Mouse (Mus musculus) myocyte (in vitro differentiated cells): ENCODE measurements at regions not wholly inside any gene's neighbourhood (a gene's known extent, or its start where the extent isn't known, plus 50 kb on each side); places are given as distances from the start of the nearest gene placed in this dataset.

Experiments used
- E2F4 ChIP-seq: IDR thresholded peaks from one replicate; pipeline ENCODE4 v1.6.1; 2011; ENCODE audit warnings: mild to moderate bottlenecking, control low read depth, moderate library complexity; ENCODE audit not compliant: insufficient read depth
- MYOD1 ChIP-seq, 3 experiments: IDR thresholded peaks; one replicate each; pipeline ENCODE4 v1.6.1; 2011; ENCODE audit warnings: control low read depth in 2 of 3, low read depth in 2 of 3, mild to moderate bottlenecking in 2 of 3, moderate library complexity in 1 of 3; ENCODE audit not compliant: insufficient read length in 2 of 3, control insufficient read depth in 1 of 3
- POLR2A ChIP-seq: IDR thresholded peaks from one replicate; pipeline ENCODE4 v1.6.1; 2011; ENCODE audit warnings: low read depth, mild to moderate bottlenecking, control low read depth, moderate library complexity; ENCODE audit not compliant: insufficient read length
- REST ChIP-seq: IDR thresholded peaks from one replicate; pipeline ENCODE4 v1.6.1; 2011; ENCODE audit warnings: mild to moderate bottlenecking, control low read depth, moderate library complexity; ENCODE audit not compliant: insufficient read depth, insufficient read length

DNA sequence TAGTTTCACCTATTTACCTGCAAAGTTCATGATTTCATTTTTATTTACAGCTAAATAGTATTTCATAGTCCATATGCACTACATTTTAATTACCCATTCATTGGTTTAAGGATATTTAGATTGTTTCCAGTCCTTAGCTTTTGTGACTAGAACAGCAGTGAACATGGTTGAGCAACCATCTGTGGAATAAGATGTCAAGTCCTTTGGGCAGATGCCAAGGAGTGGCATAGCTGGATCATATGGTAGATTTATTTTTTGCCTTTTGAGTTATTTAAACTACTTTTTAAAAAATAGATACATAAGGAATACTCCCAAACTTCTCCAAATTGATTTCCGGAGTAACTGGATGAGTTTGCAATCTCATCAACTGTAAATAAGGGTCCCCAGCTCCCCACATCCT is 321.5 kb upstream of the Zfp637 start:
- TF ChIP-seq E2F4 (no peak), REST (no peak), MYOD1 (IDR thresholded peaks at IDR 0.05; ENCODE audit: control insufficient read depth in 1 of 3, insufficient read length in 2 of 3, low read depth in 2 of 3) (no peak), POLR2A (no peak)
